Mouse (Mus musculus): ENCODE results near the gene Inpp4b. TPM values are rescaled to one million over a fixed set of nuclear protein-coding genes. Genes with fewer than 3 reads are reported as not detected.

Gene Inpp4b
- polyA plus RNA-seq, 1 experiment from 2014 or later: 14.1 TPM

- ATAC-seq (ENCODE audit: insufficient number of reproducible peaks, insufficient read depth, low FRiP score, low TSS enrichment, low read depth): no peak
- 41% methylated on average over 2 of the region's 2 CpGs for WGBS
Observed at GRCm38 (mm10) chr8:81824975-81825374, 482.6 kb downstream of the Inpp4b start.

GRCm38 (mm10) chr8:81826406-81826805 lies 484.1 kb downstream of the Inpp4b start:
- 74% methylated on average over 2 of the region's 2 CpGs for WGBS
- no peaks in the 10 kb centered on the region for H3K36me3 ChIP-seq
- no peak for ATAC-seq (ENCODE audit: insufficient number of reproducible peaks, insufficient read depth, low FRiP score, low TSS enrichment, low read depth)

More at GRCm38 (mm10) chr8:81824975-81825374, 482.6 kb downstream of the Inpp4b start:
- no peaks in the 10 kb centered on the region for H3K27me3 ChIP-seq
- no peak overlapping the region for H3K27ac ChIP-seq
- no peaks in the 10 kb centered on the region for H3K36me3 ChIP-seq
- H3K9ac ChIP-seq: no peak overlapping the region
- H3K9me3 ChIP-seq: no peaks in the 10 kb centered on the region
- H3K4me1 ChIP-seq: no peaks in the 10 kb centered on the region
- no peak overlapping the region for H3K4me2 ChIP-seq
- H3K4me3 ChIP-seq: no peak overlapping the region

GRCm38 (mm10) chr8:81827306-81827913 lies 485.1 kb downstream of the Inpp4b start:
- H3K9me3 ChIP-seq: no peaks in the 10 kb centered on the region
- 70% methylated on average over 2 of the region's 2 CpGs for WGBS
- H3K27me3 ChIP-seq: no peaks in the 10 kb centered on the region
- no peak overlapping the region for H3K4me3 ChIP-seq
- ATAC-seq (ENCODE audit: insufficient number of reproducible peaks, insufficient read depth, low FRiP score, low TSS enrichment, low read depth): no peak
- no peak overlapping the region for H3K9ac ChIP-seq
- no peak overlapping the region for H3K27ac ChIP-seq
- H3K4me2 ChIP-seq: no peak overlapping the region
- H3K36me3 ChIP-seq: no peaks in the 10 kb centered on the region
- no peaks in the 10 kb centered on the region for H3K4me1 ChIP-seq

More at GRCm38 (mm10) chr8:81826406-81826805, 484.1 kb downstream of the Inpp4b start:
- H3K27ac ChIP-seq: no peak overlapping the region
- H3K4me2 ChIP-seq: no peak overlapping the region
- H3K4me3 ChIP-seq: no peak overlapping the region
- no peaks in the 10 kb centered on the region for H3K27me3 ChIP-seq
- H3K9me3 ChIP-seq: no peaks in the 10 kb centered on the region
- H3K4me1 ChIP-seq: no peaks in the 10 kb centered on the region
- no peak overlapping the region for H3K9ac ChIP-seq

- H3K36me3 ChIP-seq: no peaks in the 10 kb centered on the region
- H3K4me1 ChIP-seq: no peaks in the 10 kb centered on the region
- no peaks in the 10 kb centered on the region for H3K9me3 ChIP-seq
- H3K9ac ChIP-seq: no peak overlapping the region
- no peak overlapping the region for H3K4me2 ChIP-seq
- H3K27ac ChIP-seq: no peak overlapping the region
- no peak overlapping the region for H3K4me3 ChIP-seq
- H3K27me3 ChIP-seq: no peaks in the 10 kb centered on the region
- ATAC-seq (ENCODE audit: insufficient number of reproducible peaks, insufficient read depth, low FRiP score, low TSS enrichment, low read depth): no peak
Observed at GRCm38 (mm10) chr8:81831430-81831829, 489.1 kb downstream of the Inpp4b start.

- Histone ChIP-seq H3K9ac (no peak overlapping the region), H3K4me1 (no peaks in the 10 kb centered on the region), H3K36me3 (no peaks in the 10 kb centered on the region), H3K27me3 (no peaks in the 10 kb centered on the region), H3K4me3 (no peak overlapping the region), H3K27ac (no peak overlapping the region), H3K4me2 (no peak overlapping the region), H3K9me3 (no peaks in the 10 kb centered on the region)
- no peak for ATAC-seq (ENCODE audit: insufficient number of reproducible peaks, insufficient read depth, low FRiP score, low TSS enrichment, low read depth)
Observed at GRCm38 (mm10) chr8:81833852-81834251, 491.5 kb downstream of the Inpp4b start.

GRCm38 (mm10) chr8:81840512-81840911 lies 498.2 kb downstream of the Inpp4b start:
- no peaks in the 10 kb centered on the region for H3K36me3 ChIP-seq
- H3K4me2 ChIP-seq: no peak overlapping the region
- H3K4me1 ChIP-seq: no peaks in the 10 kb centered on the region
- no peak overlapping the region for H3K27ac ChIP-seq
- no peaks in the 10 kb centered on the region for H3K27me3 ChIP-seq
- no peaks in the 10 kb centered on the region for H3K9me3 ChIP-seq
- ATAC-seq (ENCODE audit: insufficient number of reproducible peaks, insufficient read depth, low FRiP score, low TSS enrichment, low read depth): no peak
- H3K4me3 ChIP-seq: no peak overlapping the region
- no peak overlapping the region for H3K9ac ChIP-seq

GRCm38 (mm10) chr8:81844104-81844982 lies 502.0 kb downstream of the Inpp4b start:
- 83% methylated on average over 10 of the region's 10 CpGs for WGBS
- Histone ChIP-seq H3K4me1 (no peaks in the 10 kb centered on the region), H3K9ac (no peak overlapping the region), H3K9me3 (no peaks in the 10 kb centered on the region), H3K36me3 (no peaks in the 10 kb centered on the region), H3K4me3 (no peak overlapping the region), H3K4me2 (no peak overlapping the region), H3K27ac (no peak overlapping the region), H3K27me3 (no peaks in the 10 kb centered on the region)
- no peak for ATAC-seq (ENCODE audit: insufficient number of reproducible peaks, insufficient read depth, low FRiP score, low TSS enrichment, low read depth)

- H3K9me3 ChIP-seq: peaks cover 7% of the 10 kb centered on the region; the same call in 1 of the 2 replicates
- no peaks in the 10 kb centered on the region for H3K36me3 ChIP-seq
- no peaks in the 10 kb centered on the region for H3K27me3 ChIP-seq
- no peak for ATAC-seq (ENCODE audit: insufficient number of reproducible peaks, insufficient read depth, low FRiP score, low TSS enrichment, low read depth)
- H3K27ac ChIP-seq: no peak overlapping the region
- H3K4me2 ChIP-seq: no peak overlapping the region
- H3K9ac ChIP-seq: no peak overlapping the region
- no peaks in the 10 kb centered on the region for H3K4me1 ChIP-seq
- WGBS: 95% methylated on average over 2 of the region's 2 CpGs
- H3K4me3 ChIP-seq: no peak overlapping the region
Observed at GRCm38 (mm10) chr8:81847929-81848328, 505.6 kb downstream of the Inpp4b start.

- no peak overlapping the region for H3K9ac ChIP-seq
- H3K4me1 ChIP-seq: no peaks in the 10 kb centered on the region
- H3K4me3 ChIP-seq: no peak overlapping the region
- 76% methylated on average over 1 of the region's 1 CpGs for WGBS
- H3K9me3 ChIP-seq: peaks cover 7% of the 10 kb centered on the region; the same call in 1 of the 2 replicates
- H3K27ac ChIP-seq: no peak overlapping the region
- ATAC-seq (ENCODE audit: insufficient number of reproducible peaks, insufficient read depth, low FRiP score, low TSS enrichment, low read depth): no peak
- H3K27me3 ChIP-seq: no peaks in the 10 kb centered on the region
- H3K36me3 ChIP-seq: no peaks in the 10 kb centered on the region
- no peak overlapping the region for H3K4me2 ChIP-seq
Observed at GRCm38 (mm10) chr8:81849976-81850375, 507.6 kb downstream of the Inpp4b start.

GRCm38 (mm10) chr8:81853184-81853583 lies 510.8 kb downstream of the Inpp4b start:
- Histone ChIP-seq H3K4me3 (no peak overlapping the region), H3K27ac (no peak overlapping the region; the same call in 1 of the 2 replicates), H3K9me3 (peaks cover 7% of the 10 kb centered on the region; the same call in 1 of the 2 replicates), H3K4me1 (no peaks in the 10 kb centered on the region; the same call in 1 of the 2 replicates), H3K36me3 (no peaks in the 10 kb centered on the region), H3K4me2 (no peak overlapping the region), H3K27me3 (no peaks in the 10 kb centered on the region), H3K9ac (no peak overlapping the region)
- no peak for ATAC-seq (ENCODE audit: insufficient number of reproducible peaks, insufficient read depth, low FRiP score, low TSS enrichment, low read depth)
- 73% methylated on average over 4 of the region's 4 CpGs for WGBS

GRCm38 (mm10) chr8:81854543-81854942 lies 512.2 kb downstream of the Inpp4b start:
- Histone ChIP-seq H3K4me3 (no peak overlapping the region), H3K4me1 (no peaks in the 10 kb centered on the region; the same call in 1 of the 2 replicates), H3K27me3 (no peaks in the 10 kb centered on the region), H3K27ac (no peak overlapping the region), H3K36me3 (no peaks in the 10 kb centered on the region), H3K9ac (no peak overlapping the region), H3K4me2 (no peak overlapping the region), H3K9me3 (peaks cover 7% of the 10 kb centered on the region; the same call in 1 of the 2 replicates)
- no peak for ATAC-seq (ENCODE audit: insufficient number of reproducible peaks, insufficient read depth, low FRiP score, low TSS enrichment, low read depth)
- WGBS: 72% methylated on average over 8 of the region's 8 CpGs

GRCm38 (mm10) chr8:81855009-81855408 lies 512.7 kb downstream of the Inpp4b start:
- Histone ChIP-seq H3K9me3 (peaks cover 5% of the 10 kb centered on the region; the same call in 1 of the 2 replicates), H3K4me1 (no peaks in the 10 kb centered on the region; the same call in 1 of the 2 replicates), H3K9ac (no peak overlapping the region), H3K36me3 (no peaks in the 10 kb centered on the region), H3K27me3 (no peaks in the 10 kb centered on the region), H3K4me2 (no peak overlapping the region), H3K27ac (no peak overlapping the region), H3K4me3 (no peak overlapping the region)
- WGBS: 73% methylated on average over 1 of the region's 1 CpGs
- no peak for ATAC-seq (ENCODE audit: insufficient number of reproducible peaks, insufficient read depth, low FRiP score, low TSS enrichment, low read depth)
